Mouse (Mus musculus) skeletal muscle tissue, adult 2 months (tissue): ENCODE measurements at regions not wholly inside any gene's neighbourhood (a gene's known extent, or its start where the extent isn't known, plus 50 kb on each side); places are given as distances from the start of the nearest gene placed in this dataset.

ENCODE experiments used
- DNase-seq: peaks from one replicate; pipeline ENCODE4 v3.0.0-alpha.2; 2012; ENCODE audit warnings: low read depth, low spot score

DNA sequence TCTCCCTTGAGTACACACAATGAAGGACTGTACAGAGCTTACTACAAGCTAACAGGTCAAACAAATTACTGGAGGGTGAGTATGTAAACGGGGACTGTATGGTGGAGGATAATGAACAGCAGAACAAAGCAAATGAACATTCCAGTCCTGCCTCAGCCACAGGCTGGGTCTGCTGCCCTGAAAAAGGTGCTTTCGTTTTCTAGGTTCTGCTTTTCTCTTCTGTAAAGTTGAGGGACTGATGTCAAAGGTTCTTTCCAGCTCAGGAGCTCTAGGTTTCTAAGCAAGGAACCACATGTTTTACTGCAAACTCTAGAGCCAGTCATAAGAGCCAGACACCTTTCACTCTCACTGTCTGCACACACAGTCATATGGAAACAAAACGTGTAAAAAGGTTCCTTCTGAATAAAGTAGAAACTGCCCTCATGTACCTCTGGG lies 106.1 kb upstream of the Ahr start:
- no peak for DNase-seq

DNA sequence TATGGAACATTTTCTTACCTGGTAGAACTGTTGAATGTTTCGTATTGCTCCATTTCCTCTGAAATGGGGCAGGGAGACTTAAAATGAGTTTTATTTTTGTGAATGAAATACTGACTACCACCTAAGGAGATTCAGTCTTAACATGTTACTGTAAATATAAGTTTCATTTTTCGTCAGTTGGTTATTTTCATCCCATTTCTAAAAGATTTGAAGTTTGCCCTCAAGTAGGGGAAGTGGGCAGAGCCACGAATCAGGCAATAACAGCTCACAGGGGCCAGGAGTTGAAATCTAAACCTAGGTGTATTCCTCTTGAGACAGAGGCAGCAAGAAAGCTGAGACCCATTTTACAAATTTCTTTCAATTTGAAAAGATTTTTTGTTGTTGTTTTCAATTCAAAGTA lies 88.6 kb upstream of the Ahr start:
- no peak for DNase-seq

DNA sequence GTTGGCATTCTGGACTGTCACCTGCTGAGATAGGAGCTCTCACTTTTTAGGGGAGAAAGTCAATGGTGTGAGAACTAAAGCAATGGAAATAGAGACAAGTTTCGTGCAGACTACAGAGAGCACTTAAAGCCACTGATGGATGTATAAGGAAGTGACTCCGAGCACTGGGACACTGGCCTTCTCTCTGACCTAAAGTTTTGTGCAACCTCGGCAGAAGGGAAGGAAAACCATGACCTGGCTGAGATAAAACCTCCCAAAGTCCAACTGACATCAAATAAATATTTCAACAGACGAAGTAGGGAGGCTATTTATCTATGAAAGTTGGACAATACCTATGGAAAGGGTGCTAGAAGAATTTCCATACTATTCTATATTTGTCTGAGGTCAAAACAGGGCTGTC lies 80.0 kb upstream of the Ahr start:
- DNase-seq = no peak

DNA sequence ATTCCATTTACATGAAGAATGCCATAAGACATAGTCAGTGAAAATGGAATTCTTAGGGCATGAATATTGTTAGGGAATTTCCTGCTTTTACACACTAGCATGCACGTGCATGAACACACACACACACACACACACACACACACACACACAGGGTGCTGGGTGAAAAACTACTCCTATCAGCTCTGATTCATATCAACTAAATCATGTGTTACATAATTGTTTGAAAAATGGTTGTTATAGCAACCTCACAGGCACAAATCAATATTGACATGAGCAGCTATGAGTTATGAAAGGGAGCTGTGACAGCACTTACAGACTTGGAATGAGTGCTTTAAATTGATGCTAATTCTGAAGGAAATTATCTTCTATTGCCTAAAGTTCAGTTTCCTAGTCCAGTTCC lies 72.8 kb upstream of the Ahr start:
- no peak for DNase-seq

DNA sequence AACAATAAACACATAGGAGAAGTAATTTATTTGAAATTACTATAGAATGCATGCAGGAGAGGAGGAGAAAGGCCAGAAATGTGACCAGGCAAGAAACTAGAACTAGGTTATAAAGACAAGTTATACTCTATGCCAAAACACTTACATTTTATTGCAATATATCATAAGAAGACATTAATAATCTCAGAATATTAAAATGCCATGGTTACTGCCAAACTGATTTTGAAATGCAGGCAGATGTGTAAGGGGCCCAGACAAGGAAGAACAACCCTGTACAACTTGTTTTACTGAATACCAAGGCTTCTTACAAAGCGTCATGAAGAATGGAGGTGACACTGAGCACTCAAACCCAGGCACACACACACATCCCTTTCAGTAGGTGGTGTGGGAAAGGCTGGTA lies 68.9 kb upstream of the Ahr start:
- DNase-seq = no peak

DNA sequence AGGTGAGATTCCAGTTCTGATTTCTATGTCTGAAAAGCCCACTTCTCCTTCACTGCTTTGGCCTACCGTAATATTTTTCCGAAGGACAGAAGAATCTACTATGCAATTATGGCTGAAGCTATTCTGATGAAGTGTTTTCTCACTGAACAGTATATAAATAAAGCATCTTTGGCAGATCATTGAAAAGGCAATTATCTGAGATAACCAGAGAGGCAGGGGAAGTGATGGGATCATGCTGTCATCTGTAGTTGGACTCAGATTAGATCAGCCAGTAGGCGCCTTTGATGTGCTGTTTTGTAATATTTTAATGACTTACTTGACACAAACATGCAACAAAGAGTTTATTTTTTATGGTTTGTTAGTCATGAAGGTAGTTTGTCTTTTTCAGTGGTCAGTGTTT lies 67.8 kb upstream of the Ahr start:
- no peak for DNase-seq

DNA sequence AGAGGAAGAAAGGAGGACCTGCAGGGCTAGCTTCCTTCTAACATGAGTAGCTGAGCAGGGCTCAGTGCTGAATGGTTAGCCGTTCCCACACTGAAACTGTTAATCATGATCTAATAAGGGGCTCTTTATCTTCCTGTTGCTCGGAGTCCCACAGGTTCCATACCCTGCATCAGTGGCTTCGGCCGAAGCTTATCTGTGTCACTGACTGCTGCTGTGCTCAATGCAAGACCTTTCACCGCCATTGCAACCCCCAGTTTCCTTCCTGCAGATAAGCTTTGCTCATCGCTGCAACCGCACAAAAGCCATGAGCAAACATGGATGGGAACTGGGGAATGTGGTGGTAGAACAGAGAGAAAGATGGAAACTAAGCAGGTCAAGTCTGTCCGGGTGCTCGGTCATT lies 63.5 kb upstream of the Ahr start:
- no peak for DNase-seq

DNA sequence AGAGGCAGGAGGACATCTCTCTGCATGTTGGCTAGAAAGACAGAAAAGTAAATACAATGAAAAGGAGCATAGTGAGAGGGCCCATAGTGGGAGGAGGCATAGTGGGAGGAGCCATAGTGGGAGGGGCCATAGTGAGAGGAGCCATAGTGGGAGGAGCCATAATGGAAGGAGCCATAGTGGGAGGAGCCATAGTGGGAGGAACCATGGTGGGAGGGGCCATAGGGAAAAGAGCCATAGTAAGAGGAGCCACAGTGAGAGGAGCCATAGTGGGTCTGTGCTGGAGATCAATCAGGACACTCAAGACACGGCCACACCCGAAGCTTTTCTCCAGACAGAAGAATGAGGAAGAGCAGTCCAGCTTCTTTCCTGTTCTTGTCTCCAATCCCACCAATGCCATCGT lies 58.0 kb upstream of the Ahr start:
- no peak for DNase-seq
